Mouse (Mus musculus): Measurements from ENCODE around the gene Klhdc1. TPM values are rescaled to one million over a fixed set of nuclear protein-coding genes. Genes with fewer than 3 reads are reported as not detected.

Gene Klhdc1
- 0.26 and 3.3 TPM in 2 replicates for polyA plus RNA-seq (2012; rRNA removed)
- 1.9 and 3.6 TPM in 2 replicates for polyA plus RNA-seq (2014; fragmentation: Nextera tagmentation; extraction: Ambion mirVana)

DNA sequence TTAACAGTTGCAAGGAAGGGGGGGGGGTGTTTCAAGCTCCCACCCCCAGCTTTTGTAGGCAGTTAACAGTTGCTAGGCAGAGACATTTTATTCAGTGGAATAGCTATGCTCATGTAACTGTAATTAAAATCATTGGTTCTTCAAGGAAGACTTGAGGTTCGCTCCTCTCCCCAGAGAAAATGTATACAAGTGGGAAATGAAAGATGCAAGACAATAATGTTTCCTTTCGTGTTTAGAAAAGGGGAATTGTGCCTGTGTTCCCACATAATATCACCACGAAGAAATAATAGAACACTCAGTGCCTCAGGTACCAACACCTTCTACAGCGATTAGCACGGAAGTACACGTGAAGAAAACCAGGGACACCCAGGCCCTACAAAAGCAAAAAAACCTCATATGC is at the start of gene Klhdc1:
Gene Klhdc1, plus strand, starts transcription at position 301 of the 400 bp plus-strand sequence.
- Histone ChIP-seq H3K27me3 (ENCODE audit: control insufficient read depth, insufficient read depth, low read length) (no peaks in the 10 kb centered on the region), H3K4me2 (ENCODE audit: low read depth) (peak within 1 kb of the TSS; percentile 96), H3K4me1 (replicated peaks; ENCODE audit: control insufficient read depth in 2 of 2, insufficient read depth in 2 of 2, low read length in 1 of 2) (peaks cover 5 to 8% of the 10 kb centered on the region in 2 experiments; a peak in 3 of 4 replicates), H3K27ac (no peak within 1 kb of the TSS), H3K9ac (replicated peaks) (peak within 1 kb of the TSS; percentile 82), H3K9me3 (ENCODE audit: control insufficient read depth, low read length) (no peaks in the 10 kb centered on the region), H3K36me3 (replicated peaks; ENCODE audit: control insufficient read depth, insufficient read depth, low read depth) (no peaks in the 10 kb centered on the region), H3K4me3 (ENCODE audit: insufficient read depth in 1 of 2, low read depth in 2 of 2, low read length in 2 of 2) (peak within 1 kb of the TSS; percentile 64 to 74)
- 58% methylated on average over 6 of the region's 6 CpGs for WGBS (ENCODE audit: insufficient replicate concordance)
- DNase-seq (ENCODE audit: low read depth in 3 of 3, low spot score in 3 of 3) (no peak), ATAC-seq (ENCODE audit: insufficient read depth) (no peak)
- no peak for TF ChIP-seq CTCF (IDR thresholded peaks at IDR 0.05; ENCODE audit: low read depth)
- no peak for TF ChIP-seq EP300 (IDR thresholded peaks at IDR 0.05; ENCODE audit: low read depth)

DNA sequence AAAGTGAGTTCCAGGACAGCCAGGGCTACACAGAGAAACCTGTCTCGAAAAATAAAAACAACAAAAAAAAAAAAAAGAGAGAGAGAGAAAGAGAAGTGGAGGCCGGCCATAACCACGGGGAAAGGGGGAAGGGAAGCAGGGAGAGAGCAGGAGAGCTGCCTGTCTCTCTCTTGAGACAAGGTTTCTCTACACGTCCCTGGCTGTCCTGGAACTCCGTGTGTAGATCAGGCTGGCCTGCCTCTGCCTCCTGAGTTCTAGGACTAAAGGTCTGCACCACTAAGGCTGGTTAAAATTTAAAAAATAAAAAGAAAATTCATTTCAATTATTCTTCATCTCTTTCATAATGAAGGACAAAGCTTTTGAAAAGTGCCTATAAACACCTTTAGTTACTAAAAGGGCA is 49.6 kb upstream of the Klhdc1 start:
- Histone ChIP-seq H3K27ac (no peak overlapping the region), H3K4me2 (ENCODE audit: low read depth) (no peak overlapping the region), H3K4me3 (ENCODE audit: insufficient read depth in 1 of 2, low read depth in 2 of 2, low read length in 2 of 2) (no peak overlapping the region), H3K27me3 (ENCODE audit: control insufficient read depth, insufficient read depth, low read length) (no peaks in the 10 kb centered on the region), H3K9me3 (ENCODE audit: control insufficient read depth, low read length) (no peaks in the 10 kb centered on the region), H3K9ac (replicated peaks) (no peak overlapping the region), H3K4me1 (replicated peaks; ENCODE audit: control insufficient read depth in 2 of 2, insufficient read depth in 2 of 2, low read length in 1 of 2) (peaks cover 5 to 10% of the 10 kb centered on the region in 2 experiments), H3K36me3 (replicated peaks; ENCODE audit: control insufficient read depth, insufficient read depth, low read depth) (peaks cover 27% of the 10 kb centered on the region)
- ATAC-seq (ENCODE audit: insufficient read depth) = no peak
- 72% methylated on average over 5 of the region's 5 CpGs for WGBS (ENCODE audit: insufficient replicate concordance)
- TF ChIP-seq CTCF (IDR thresholded peaks at IDR 0.05; ENCODE audit: low read depth) (no peak), EP300 (IDR thresholded peaks at IDR 0.05; ENCODE audit: low read depth) (no peak)
- DNase-seq (ENCODE audit: low read depth in 3 of 3, low spot score in 3 of 3) = no peak

DNA sequence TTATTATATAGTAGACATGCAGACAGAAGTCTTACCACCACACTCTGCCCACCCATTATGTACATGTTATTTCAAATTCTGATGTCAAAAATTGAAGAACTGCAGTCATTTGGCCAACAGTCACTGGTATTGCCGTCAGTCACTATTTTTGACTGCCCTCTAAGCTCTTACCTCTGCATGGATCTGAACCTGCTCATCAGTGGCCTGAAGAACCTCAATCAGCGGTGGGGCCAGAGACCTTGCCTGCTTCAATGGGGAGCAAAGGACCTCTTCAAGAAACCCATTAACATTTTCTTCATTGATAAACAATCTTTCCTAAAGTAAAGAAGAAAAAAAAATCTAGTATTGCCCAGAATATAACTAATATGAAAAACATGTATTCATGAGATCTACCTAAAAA is 48.3 kb upstream of the Klhdc1 start:
- no peak overlapping the region for H3K4me3 ChIP-seq (ENCODE audit: insufficient read depth in 1 of 2, low read depth in 2 of 2, low read length in 2 of 2)
- WGBS (ENCODE audit: insufficient replicate concordance) = 90% methylated on average over 2 of the region's 2 CpGs
- no peak overlapping the region for H3K9ac ChIP-seq (replicated peaks)
- no peak overlapping the region for H3K27ac ChIP-seq
- no peak overlapping the region for H3K4me2 ChIP-seq (ENCODE audit: low read depth)
- peaks cover 0 to 2% of the 10 kb centered on the region in 2 experiments; a peak in 1 of 4 replicates for H3K4me1 ChIP-seq (replicated peaks; ENCODE audit: control insufficient read depth in 2 of 2, insufficient read depth in 2 of 2, low read length in 1 of 2)
- DNase-seq (ENCODE audit: low read depth in 3 of 3, low spot score in 3 of 3) (no peak), ATAC-seq (ENCODE audit: insufficient read depth) (no peak)
- no peaks in the 10 kb centered on the region for H3K27me3 ChIP-seq (ENCODE audit: control insufficient read depth, insufficient read depth, low read length)
- no peak for TF ChIP-seq EP300 (IDR thresholded peaks at IDR 0.05; ENCODE audit: low read depth)
- TF ChIP-seq CTCF (IDR thresholded peaks at IDR 0.05; ENCODE audit: low read depth) = no peak
- H3K9me3 ChIP-seq (ENCODE audit: control insufficient read depth, low read length) = no peaks in the 10 kb centered on the region
- peaks cover 27% of the 10 kb centered on the region for H3K36me3 ChIP-seq (replicated peaks; ENCODE audit: control insufficient read depth, insufficient read depth, low read depth)

DNA sequence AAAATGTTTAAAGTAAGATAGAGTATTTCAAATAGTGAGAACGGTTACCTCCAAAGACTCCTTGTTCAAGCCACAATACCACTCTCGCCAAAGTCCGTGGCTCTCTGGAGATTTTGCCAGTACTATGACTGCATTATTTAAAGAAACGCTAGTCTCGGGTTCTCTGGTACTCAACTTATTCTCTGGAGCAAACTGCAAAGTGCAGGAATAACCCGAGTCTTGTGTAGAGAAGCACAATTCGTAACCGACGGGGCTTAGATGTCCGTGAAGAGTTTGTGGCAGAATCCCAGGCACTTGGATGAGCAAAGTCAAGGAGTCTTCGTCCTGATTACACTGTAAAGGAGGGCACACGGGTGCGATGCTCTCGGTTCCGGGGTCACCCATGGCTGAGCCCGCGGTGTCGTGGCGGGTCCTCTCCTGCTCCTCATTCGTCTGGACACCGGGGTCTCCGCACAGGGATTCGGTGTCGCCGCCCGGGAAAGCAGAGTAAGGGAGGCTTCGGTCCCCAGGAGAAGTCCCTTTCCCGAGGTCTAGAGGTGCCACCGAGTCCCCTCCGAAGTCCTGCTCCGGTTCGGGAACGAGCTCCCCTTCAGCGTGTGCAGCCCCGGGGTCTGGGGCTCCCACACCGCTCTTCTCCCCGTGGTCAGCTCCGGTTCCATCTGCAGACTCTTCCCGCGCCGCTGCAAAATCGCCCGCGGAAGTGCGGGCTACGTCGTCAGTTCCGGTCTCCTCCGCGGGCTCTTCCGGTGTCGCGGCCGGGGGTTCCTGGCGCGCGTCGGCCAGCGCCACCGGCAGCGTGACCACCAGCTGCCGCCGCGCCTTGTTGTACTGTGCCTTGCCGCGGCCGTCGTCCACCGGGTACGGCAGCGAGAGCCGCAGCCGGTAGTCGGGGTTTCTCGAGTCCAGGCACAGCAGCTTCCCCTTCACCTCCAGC is 44.3 kb upstream of the Klhdc1 start, which contains the start of gene Gm49383:
Gene Gm49383, minus strand, starts transcription at position 661 of the 934 bp plus-strand sequence.
- WGBS (ENCODE audit: insufficient replicate concordance) = under 1% methylated on average over 75 of the region's 75 CpGs

More for the DNA sequence above, 44.3 kb upstream of the Klhdc1 start, which contains the start of gene Gm49383:
- Histone ChIP-seq H3K4me2 (ENCODE audit: low read depth) (peak within 1 kb of the TSS; percentile 99), H3K4me3 (ENCODE audit: insufficient read depth in 1 of 2, low read depth in 2 of 2, low read length in 2 of 2) (peak within 1 kb of the TSS; percentile 83 to 95), H3K9me3 (ENCODE audit: control insufficient read depth, low read length) (no peaks in the 10 kb centered on the region), H3K27ac (peak within 1 kb of the TSS; percentile 67), H3K4me1 (replicated peaks; ENCODE audit: control insufficient read depth in 2 of 2, insufficient read depth in 2 of 2, low read length in 1 of 2) (peaks cover 6 to 7% of the 10 kb centered on the region in 2 experiments; a peak in 3 of 4 replicates), H3K9ac (replicated peaks) (peak within 1 kb of the TSS; percentile 70), H3K27me3 (ENCODE audit: control insufficient read depth, insufficient read depth, low read length) (no peaks in the 10 kb centered on the region), H3K36me3 (replicated peaks; ENCODE audit: control insufficient read depth, insufficient read depth, low read depth) (peaks cover 24% of the 10 kb centered on the region)
- peak; percentile 59 to 62 (median 60) for DNase-seq (ENCODE audit: low read depth in 3 of 3, low spot score in 3 of 3)
- TF ChIP-seq CTCF (IDR thresholded peaks at IDR 0.05; ENCODE audit: low read depth) (no peak), EP300 (IDR thresholded peaks at IDR 0.05; ENCODE audit: low read depth) (no peak)
- peak; percentile 71 for ATAC-seq (ENCODE audit: insufficient read depth)
